Mouse (Mus musculus) small intestine, adult 2 months (tissue): ENCODE measurements around the gene Rhou.

Source experiments
- CTCF ChIP-seq: fragments of 200-500 bp; IDR thresholded peaks from 2 replicates; pipeline ENCODE4 v1.5.1; 2012; ENCODE audit warnings: low read depth, mild to moderate bottlenecking, control low read depth, inconsistent platforms, low read length, moderate library complexity, mixed read lengths; ENCODE audit not compliant: insufficient replicate concordance, insufficient read length; ENCODE audit errors: extremely low read depth
- POLR2A ChIP-seq: fragments of 200-500 bp; IDR thresholded peaks from 2 replicates; pipeline ENCODE4 v1.6.1; 2012; ENCODE audit warnings: low read depth, mild to moderate bottlenecking, control low read depth, inconsistent platforms, low read length, moderate library complexity

- TF ChIP-seq CTCF = no peak
- TF ChIP-seq POLR2A = no peak
These were observed 11.9 kb downstream of the Rhou start for GRCm38 (mm10) chr8:123665580-123665979.
